Mouse (Mus musculus) intestine, embryonic 16.5 days (tissue): ENCODE data around the gene Morc2a. TPM values are rescaled to one million over a fixed set of nuclear protein-coding genes. Genes with fewer than 3 reads are reported as not detected.

Source experiments
- ATAC-seq: fragments of 200-750 bp; cut with Nextera tagmentation; 2 replicates; pipeline ENCODE4 v1.8.0; 2017; ENCODE audit warnings: moderate TSS enrichment, moderate library complexity
- H3K27ac ChIP-seq: fragments of 300-500 bp; sonication (generic); 2 replicates; pipeline ENCODE4 v1.5.1; 2014; ENCODE audit warnings: mild to moderate bottlenecking, low read length
- H3K27me3 ChIP-seq: fragments of 300-500 bp; sonication (generic); replicated peaks from 2 replicates; pipeline ENCODE4 v1.6.1; 2014; ENCODE audit warnings: low read length, control low read depth, mixed read lengths; ENCODE audit not compliant: control insufficient read depth, insufficient read depth
- H3K36me3 ChIP-seq: fragments of 300-500 bp; sonication (generic); 2 replicates; pipeline ENCODE4 v1.6.1; 2014; ENCODE audit warnings: low read length, control low read depth; ENCODE audit not compliant: control insufficient read depth, insufficient read depth
- H3K4me1 ChIP-seq: fragments of 300-500 bp; sonication (generic); 2 replicates; pipeline ENCODE4 v1.6.1; 2014; ENCODE audit warnings: low read length, control low read depth, mixed read lengths; ENCODE audit not compliant: control insufficient read depth, insufficient read depth
- H3K4me2 ChIP-seq: fragments of 300-500 bp; sonication (generic); 2 replicates; pipeline ENCODE4 v1.6.1; 2014; ENCODE audit warnings: low read depth, low read length, control low read depth
- H3K4me3 ChIP-seq: fragments of 300-500 bp; sonication (generic); 2 replicates; pipeline ENCODE4 v1.5.1; 2014; ENCODE audit warnings: mild to moderate bottlenecking, low read length
- H3K9ac ChIP-seq: fragments of 300-500 bp; sonication (generic); 2 replicates; pipeline ENCODE4 v1.6.1; 2014; ENCODE audit warnings: low read depth, low read length
- H3K9me3 ChIP-seq: fragments of 300-500 bp; sonication (generic); 2 replicates; pipeline ENCODE4 v1.6.1; 2016; ENCODE audit warnings: low read length, control low read depth; ENCODE audit not compliant: control insufficient read depth
- WGBS: fragments of 180-500 bp; shearing (Covaris S2); extraction: QIAGEN DNeasy Blood & Tissue Kit; methylation state at CpG from one replicate; pipeline ENCODE4 v1.1.7; 2014; 5-methylcytosine and 5-hydroxymethylcytosine counted together
- polyA plus RNA-seq: library from polyadenylated mRNA; unstranded; fragments of >200 nt; fragmentation: Nextera tagmentation; extraction: Ambion mirVana; gene quantifications from 2 replicates; pipeline ENCODE4 v1.2.1, GENCODE M21; 2015

Gene Morc2a
- polyA plus RNA-seq, 1 experiment from 2014 or later = 17.1 TPM

- no peaks in the 10 kb centered on the region for H3K4me1 ChIP-seq
- H3K4me2 ChIP-seq = no peak overlapping the region
- 88% methylated on average over 5 of the region's 5 CpGs for WGBS
- no peak overlapping the region for H3K4me3 ChIP-seq
- H3K9me3 ChIP-seq = no peaks in the 10 kb centered on the region
- H3K36me3 ChIP-seq = peaks cover 6% of the 10 kb centered on the region; the same call in 1 of the 2 replicates
- H3K27ac ChIP-seq = no peak overlapping the region
- H3K27me3 ChIP-seq = no peaks in the 10 kb centered on the region
- ATAC-seq = no peak
- H3K9ac ChIP-seq = no peak overlapping the region
These were observed 27.4 kb downstream of the Morc2a start for GRCm38 (mm10) chr11:3676423-3676822.

- H3K36me3 ChIP-seq = peaks cover 5% of the 10 kb centered on the region; the same call in 1 of the 2 replicates
- 86% methylated on average over 6 of the region's 6 CpGs for WGBS
- no peak for ATAC-seq
These were observed 28.2 kb downstream of the Morc2a start for GRCm38 (mm10) chr11:3677204-3677603.

GRCm38 (mm10) chr11:3679771-3680170 is 30.8 kb downstream of the Morc2a start:
- no peak for ATAC-seq
- Histone ChIP-seq H3K27ac (no peak overlapping the region), H3K4me2 (no peak overlapping the region), H3K4me1 (no peaks in the 10 kb centered on the region), H3K27me3 (no peaks in the 10 kb centered on the region), H3K9ac (no peak overlapping the region), H3K36me3 (peaks cover 12% of the 10 kb centered on the region), H3K9me3 (no peaks in the 10 kb centered on the region), H3K4me3 (no peak overlapping the region)
- WGBS = 93% methylated on average over 3 of the region's 3 CpGs

More at GRCm38 (mm10) chr11:3677204-3677603, 28.2 kb downstream of the Morc2a start:
- no peaks in the 10 kb centered on the region for H3K4me1 ChIP-seq
- H3K9ac ChIP-seq = no peak overlapping the region
- H3K27me3 ChIP-seq = no peaks in the 10 kb centered on the region
- H3K4me3 ChIP-seq = no peak overlapping the region
- no peaks in the 10 kb centered on the region for H3K9me3 ChIP-seq
- no peak overlapping the region for H3K4me2 ChIP-seq
- H3K27ac ChIP-seq = no peak overlapping the region

GRCm38 (mm10) chr11:3683696-3684095 is 34.7 kb downstream of the Morc2a start:
- Histone ChIP-seq H3K4me1 (no peaks in the 10 kb centered on the region), H3K27me3 (no peaks in the 10 kb centered on the region), H3K4me2 (no peak overlapping the region), H3K9me3 (no peaks in the 10 kb centered on the region), H3K9ac (no peak overlapping the region), H3K4me3 (no peak overlapping the region), H3K27ac (no peak overlapping the region), H3K36me3 (peaks cover 32% of the 10 kb centered on the region)
- 95% methylated on average over 11 of the region's 11 CpGs for WGBS
- ATAC-seq = no peak

- H3K9me3 ChIP-seq = no peaks in the 10 kb centered on the region
- H3K9ac ChIP-seq = no peak overlapping the region
- ATAC-seq = no peak
- H3K4me1 ChIP-seq = no peaks in the 10 kb centered on the region
- H3K27ac ChIP-seq = no peak overlapping the region
- no peak overlapping the region for H3K4me2 ChIP-seq
- H3K36me3 ChIP-seq = peaks cover 32% of the 10 kb centered on the region
- WGBS = 100% methylated on average over 1 of the region's 1 CpGs
- no peak overlapping the region for H3K4me3 ChIP-seq
- no peaks in the 10 kb centered on the region for H3K27me3 ChIP-seq
These were observed 35.2 kb downstream of the Morc2a start for GRCm38 (mm10) chr11:3684232-3684631.

- H3K9ac ChIP-seq = no peak overlapping the region
- H3K36me3 ChIP-seq = peaks cover 28% of the 10 kb centered on the region
- WGBS = 89% methylated on average over 5 of the region's 5 CpGs
- H3K27me3 ChIP-seq = no peaks in the 10 kb centered on the region
- no peaks in the 10 kb centered on the region for H3K4me1 ChIP-seq
- H3K4me2 ChIP-seq = no peak overlapping the region
- no peak overlapping the region for H3K4me3 ChIP-seq
- no peak overlapping the region for H3K27ac ChIP-seq
- no peak for ATAC-seq
- no peaks in the 10 kb centered on the region for H3K9me3 ChIP-seq
These were observed 35.9 kb downstream of the Morc2a start for GRCm38 (mm10) chr11:3684723-3685430.

- Histone ChIP-seq H3K27me3 (no peaks in the 10 kb centered on the region), H3K9me3 (no peaks in the 10 kb centered on the region), H3K4me2 (no peak overlapping the region), H3K27ac (no peak overlapping the region), H3K9ac (no peak overlapping the region), H3K4me1 (no peaks in the 10 kb centered on the region), H3K36me3 (peaks cover 27% of the 10 kb centered on the region), H3K4me3 (no peak overlapping the region)
- ATAC-seq = no peak
- WGBS = 91% methylated on average over 8 of the region's 8 CpGs
These were observed 36.4 kb downstream of the Morc2a start for GRCm38 (mm10) chr11:3685431-3685830.

GRCm38 (mm10) chr11:3686318-3686717 is 37.3 kb downstream of the Morc2a start:
- Histone ChIP-seq H3K4me3 (no peak overlapping the region), H3K9ac (no peak overlapping the region), H3K27me3 (no peaks in the 10 kb centered on the region), H3K9me3 (no peaks in the 10 kb centered on the region), H3K27ac (no peak overlapping the region), H3K4me2 (no peak overlapping the region), H3K36me3 (peaks cover 27% of the 10 kb centered on the region), H3K4me1 (no peaks in the 10 kb centered on the region)
- ATAC-seq = no peak
- WGBS = 89% methylated on average over 2 of the region's 2 CpGs

GRCm38 (mm10) chr11:3686885-3687284 is 37.9 kb downstream of the Morc2a start:
- no peak overlapping the region for H3K4me3 ChIP-seq
- no peaks in the 10 kb centered on the region for H3K27me3 ChIP-seq
- H3K36me3 ChIP-seq = peaks cover 27% of the 10 kb centered on the region
- ATAC-seq = no peak
- no peak overlapping the region for H3K4me2 ChIP-seq
- no peaks in the 10 kb centered on the region for H3K4me1 ChIP-seq
- whole genome bisulfite sequencing = 84% methylated on average over 2 of the region's 2 CpGs
- no peak overlapping the region for H3K27ac ChIP-seq
- no peaks in the 10 kb centered on the region for H3K9me3 ChIP-seq
- H3K9ac ChIP-seq = no peak overlapping the region

- Histone ChIP-seq H3K27ac (no peak overlapping the region), H3K4me1 (no peaks in the 10 kb centered on the region), H3K27me3 (no peaks in the 10 kb centered on the region), H3K4me2 (no peak overlapping the region), H3K36me3 (peaks cover 5% of the 10 kb centered on the region; the same call in 1 of the 2 replicates), H3K9me3 (no peaks in the 10 kb centered on the region), H3K4me3 (no peak overlapping the region), H3K9ac (no peak overlapping the region)
- 85% methylated on average over 2 of the region's 2 CpGs for WGBS
- ATAC-seq = no peak
These were observed 42.8 kb downstream of the Morc2a start for GRCm38 (mm10) chr11:3691746-3692145.
